Mouse (Mus musculus) v-Abl transformed pro-B cells (cell line): ENCODE data around the gene Spata2l.
"Not testable (repeated sequence)": the region's sequence is repeated elsewhere in the genome, so short reads cannot be mapped to it uniquely, and the experiment has no call there.

Source experiments
- in situ Hi-C, 2 experiments: fragments of 400-800 bp; cut with MboI; formaldehyde crosslinking; loops; one replicate each; pipeline ENCODE4 v1.15.1; 2025; ENCODE audit not compliant: unreplicated experiment in 2 of 2

Gene Spata2l

GRCm38 (mm10) chr8:123235520-123236497 is at the start of gene Spata2l:
Gene Spata2l (minus strand): TSS chr8:123236233.
- in situ Hi-C loops: no loop called here

- in situ Hi-C loops: loop anchor here (10.0 kb wide), 3 partner anchors 70 to 450 kb away; partner anchors contain the start of genes Chmp1a (in 1 of the 2) and Spata33 (in 1 of the 2)
Measured at GRCm38 (mm10) chr8:123284493-123284892, 48.5 kb upstream of the Spata2l start.

- in situ Hi-C loops: loop anchor here (10.0 kb wide), 3 partner anchors 69 to 449 kb away; partner anchors contain the start of genes Chmp1a (in 1 of the 2) and Spata33 (in 1 of the 2)
Measured at GRCm38 (mm10) chr8:123283991-123284390, 48.0 kb upstream of the Spata2l start.

- in situ Hi-C loops: loop anchor here (10.0 kb wide), 3 partner anchors 68 to 448 kb away; partner anchors contain the start of genes Chmp1a (in 1 of the 2) and Spata33 (in 1 of the 2)
Measured at GRCm38 (mm10) chr8:123282994-123283393, 47.0 kb upstream of the Spata2l start.

GRCm38 (mm10) chr8:123280302-123281094 is 44.5 kb upstream of the Spata2l start:
- in situ Hi-C loops: loop anchor here (10.0 kb wide), 3 partner anchors 66 to 446 kb away; partner anchors contain the start of genes Chmp1a (in 1 of the 2) and Spata33 (in 1 of the 2)

- in situ Hi-C loops: loop anchor here (10.0 kb wide), 3 partner anchors 65 to 445 kb away; partner anchors contain the start of genes Chmp1a (in 1 of the 2) and Spata33 (in 1 of the 2)
Measured at GRCm38 (mm10) chr8:123279828-123280227, 43.8 kb upstream of the Spata2l start.

- in situ Hi-C loops: no loop called here
Measured at GRCm38 (mm10) chr8:123278445-123278844, 42.4 kb upstream of the Spata2l start.

GRCm38 (mm10) chr8:123275096-123275495 is 39.1 kb upstream of the Spata2l start:
- in situ Hi-C loops: no loop called here

- in situ Hi-C loops: no loop called here
Measured at GRCm38 (mm10) chr8:123274447-123274846, 38.4 kb upstream of the Spata2l start.

GRCm38 (mm10) chr8:123271901-123272300 is 35.9 kb upstream of the Spata2l start:
- in situ Hi-C loops: no loop called here

- in situ Hi-C loops: no loop called here
Measured at GRCm38 (mm10) chr8:123271147-123271546, 35.1 kb upstream of the Spata2l start.

GRCm38 (mm10) chr8:123267926-123268656 is 32.1 kb upstream of the Spata2l start:
- in situ Hi-C loops: no loop called here

- in situ Hi-C loops: not testable (repeated sequence)
Measured at GRCm38 (mm10) chr8:123257593-123257992, 21.6 kb upstream of the Spata2l start.

- in situ Hi-C loops: no loop called here
Measured at GRCm38 (mm10) chr8:123257114-123257513, 21.1 kb upstream of the Spata2l start.

- in situ Hi-C loops: no loop called here
Measured at GRCm38 (mm10) chr8:123255170-123255569, 19.1 kb upstream of the Spata2l start.

- in situ Hi-C loops: no loop called here
Measured at GRCm38 (mm10) chr8:123254099-123254885, 18.3 kb upstream of the Spata2l start, which contains the start of the genes Zfp276 and Vps9d1. Gene Zfp276 (plus strand): TSS chr8:123254195. Gene Vps9d1 (minus strand): TSS chr8:123254348.

GRCm38 (mm10) chr8:123253451-123254098 is 17.5 kb upstream of the Spata2l start:
- in situ Hi-C loops: no loop called here

GRCm38 (mm10) chr8:123252925-123253324 is 16.9 kb upstream of the Spata2l start:
- in situ Hi-C loops: no loop called here
